Mouse (Mus musculus) common myeloid progenitor, adult 5-6 weeks (primary cell): Measurements from ENCODE around the gene Fnbp1. TPM values are rescaled to one million over a fixed set of nuclear protein-coding genes. Genes with fewer than 3 reads are reported as not detected.

ENCODE experiments used
- ATAC-seq: replicated peaks from 2 replicates; pipeline ENCODE4 v1.8.0; 2016; ENCODE audit warnings: low read depth, mild to moderate bottlenecking, moderate TSS enrichment, inconsistent platforms; ENCODE audit not compliant: poor library complexity, severe bottlenecking
- total RNA-seq: library from RNA; stranded (forward); fragments of 200-1000, 187-1606 nt; gene quantifications from 2 replicates; pipeline ENCODE4 v1.2.3, GENCODE M21; 2017

The Fnbp1 gene
- total RNA-seq, 1 experiment from 2014 or later, result 43.4 TPM

DNA sequence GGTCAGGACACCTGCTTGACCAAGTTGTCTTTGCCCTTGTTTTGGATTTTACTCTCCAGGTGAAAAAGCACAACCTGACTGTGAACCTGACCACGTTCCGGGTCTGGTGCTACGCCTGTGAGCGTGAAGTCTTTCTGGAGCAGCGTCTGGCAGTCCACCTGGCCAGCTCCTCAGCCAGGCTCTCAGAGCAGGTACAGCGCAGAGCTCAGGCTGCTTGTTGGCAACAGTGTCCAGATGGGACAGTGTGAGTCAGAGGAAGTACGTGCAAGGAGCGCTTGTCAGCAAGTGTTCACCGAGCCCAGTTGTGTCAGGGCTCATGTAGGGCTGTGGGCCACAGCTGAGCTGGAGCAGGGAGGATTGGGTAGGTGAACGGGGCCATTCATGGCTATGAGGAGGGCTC is 139.0 kb downstream of the Fnbp1 start:
- no peak for ATAC-seq

DNA sequence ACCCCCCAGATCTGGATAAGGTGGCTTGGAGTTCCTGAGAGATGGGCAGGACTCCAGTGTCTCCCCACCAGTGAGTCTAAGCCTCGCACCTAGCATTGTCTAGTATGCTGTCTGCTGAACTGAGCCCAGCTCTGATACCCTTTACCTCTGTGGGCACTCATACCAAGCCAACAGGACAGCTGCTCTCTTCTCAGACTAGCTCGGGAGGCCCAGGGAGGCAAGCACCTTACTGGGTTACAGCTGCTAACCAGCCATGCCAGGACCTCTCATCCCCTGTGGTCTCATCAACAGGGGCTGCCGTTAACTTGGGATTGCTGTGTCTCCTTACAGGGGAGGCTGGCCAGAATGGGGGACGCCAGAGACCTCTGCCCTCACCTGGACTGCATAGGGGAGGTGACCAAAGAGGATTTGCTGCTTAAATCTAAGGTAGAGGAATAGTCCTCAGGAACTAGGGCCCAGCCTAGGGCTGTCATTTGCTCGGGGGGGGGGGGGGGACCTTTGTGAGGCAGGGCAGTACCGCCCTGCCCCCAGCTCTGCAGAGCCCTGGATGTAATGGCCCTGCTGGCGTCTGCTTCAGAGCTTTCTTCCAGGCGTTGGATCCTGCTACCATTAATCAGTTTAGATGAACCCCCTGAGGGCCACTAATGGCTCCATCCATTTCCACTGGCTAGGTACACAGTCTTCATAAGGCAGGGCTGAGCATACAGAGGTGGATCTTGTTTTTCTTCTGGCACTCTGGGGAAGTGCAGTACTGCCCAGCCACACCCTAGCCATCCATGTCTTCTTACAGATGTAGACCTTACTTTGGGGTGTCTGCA is 143.2 kb downstream of the Fnbp1 start:
- no peak for ATAC-seq

- ATAC-seq, result no peak
Observed at GRCm38 (mm10) chr2:30995432-30995996, 146.3 kb downstream of the Fnbp1 start.

GRCm38 (mm10) chr2:30994853-30995252 is 147.0 kb downstream of the Fnbp1 start:
- ATAC-seq, result no peak

DNA sequence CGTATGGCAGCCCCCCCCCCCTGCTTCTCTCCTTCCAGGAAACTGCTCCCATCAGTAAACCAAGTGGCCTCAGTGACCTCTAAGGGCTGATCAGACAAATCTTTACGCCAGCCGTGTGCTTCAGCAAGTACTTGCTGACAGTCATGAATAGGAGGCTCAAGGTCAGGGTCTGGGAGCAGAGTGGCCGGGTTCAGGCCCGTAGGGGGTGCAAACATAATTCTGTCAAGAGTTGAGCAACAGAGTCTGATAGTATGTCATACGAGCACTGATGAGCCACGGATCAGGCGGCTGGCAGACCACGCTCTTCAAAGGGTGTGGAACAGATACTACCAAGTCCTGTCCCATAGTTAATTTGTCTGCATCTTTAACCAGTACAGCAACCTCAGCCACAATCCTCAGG is 151.6 kb downstream of the Fnbp1 start:
- no peak for ATAC-seq

- no peak for ATAC-seq
Observed at GRCm38 (mm10) chr2:30985111-30986020, 156.4 kb downstream of the Fnbp1 start.

- ATAC-seq, result no peak
Observed at GRCm38 (mm10) chr2:30983024-30983423, 158.8 kb downstream of the Fnbp1 start.

GRCm38 (mm10) chr2:30981790-30982513 is 159.9 kb downstream of the Fnbp1 start, which contains the start of the genes BC005624 and Usp20:
Gene BC005624, minus strand, starts transcription at chr2:30982201.
Gene Usp20, plus strand, starts transcription at chr2:30982279.
- ATAC-seq, result peak; percentile 95

Other genes with a start within 250 kb of the Fnbp1 start
- 0.15 TPM in 1 of 2 replicates, not detected in the other for gene Ptges, start 212.1 kb downstream of the Fnbp1 start, total RNA-seq
- gene Tor1b, start 189.0 kb downstream of the Fnbp1 start, total RNA-seq, result 30.4 and 31.7 TPM in 2 replicates
- 43.6 and 52.2 TPM in 2 replicates for gene Tor1a, start 174.1 kb downstream of the Fnbp1 start, total RNA-seq
- gene BC005624, start 159.8 kb downstream of the Fnbp1 start, total RNA-seq, result 69.7 and 74.5 TPM in 2 replicates
- 2.2 and 5.7 TPM in 2 replicates for gene Usp20, start 159.7 kb downstream of the Fnbp1 start, total RNA-seq
- gene Gpr107, start 10.3 kb upstream of the Fnbp1 start, total RNA-seq, result 13.7 and 15.1 TPM in 2 replicates
- 2.3 and 6.4 TPM in 2 replicates for gene Ncs1, start 103.8 kb upstream of the Fnbp1 start, total RNA-seq
- gene Hmcn2, start 172.4 kb upstream of the Fnbp1 start, total RNA-seq, result not detected in 2 replicates